Mouse (Mus musculus): ENCODE measurements around the gene Jag1.

DNA sequence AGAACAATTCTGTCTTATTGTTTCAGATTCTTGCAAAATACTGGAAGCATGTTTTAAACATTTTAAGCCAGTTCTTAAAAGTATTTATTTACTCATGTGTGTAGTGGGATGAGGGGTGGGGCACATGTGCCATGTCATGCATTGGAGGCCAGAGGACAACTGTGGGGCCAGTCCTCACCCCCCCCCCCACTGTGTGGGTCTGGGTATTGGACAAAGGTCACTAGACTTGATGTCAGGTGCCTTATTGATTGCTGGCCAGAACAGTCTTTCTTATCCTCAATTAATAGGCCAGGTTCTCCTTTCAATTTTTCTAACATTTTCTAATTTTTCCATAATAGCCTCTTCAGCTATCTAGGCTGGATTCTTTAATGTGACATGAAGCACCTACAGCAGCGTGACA lies 21.6 kb upstream of the Jag1 start:
- no peak for TF ChIP-seq GATA1 (IDR thresholded peaks at IDR 0.05; ENCODE audit: borderline replicate concordance, low read length)
- TF ChIP-seq FLI1 (IDR thresholded peaks at IDR 0.05; ENCODE audit: low read length): no peak
